Mouse (Mus musculus) lung, postnatal 0 days (tissue): Measurements from ENCODE around the gene Aebp1. TPM values are rescaled to one million over a fixed set of nuclear protein-coding genes. Genes with fewer than 3 reads are reported as not detected.

Source experiments
- ATAC-seq: fragments of 200-750 bp; cut with Nextera tagmentation; 2 replicates; pipeline ENCODE4 v1.8.0; 2017; ENCODE audit warnings: moderate library complexity
- DNase-seq: peaks from one replicate; pipeline ENCODE4 v3.0.0-alpha.2; 2016; ENCODE audit warnings: low spot score
- H3K27ac ChIP-seq: fragments of 300-500 bp; sonication (generic); 2 replicates; pipeline ENCODE4 v1.5.1; 2014; ENCODE audit warnings: antibody characterized with exemption, mild to moderate bottlenecking, low read length, mixed read lengths
- H3K27me3 ChIP-seq: fragments of 300-500 bp; sonication (generic); replicated peaks from 2 replicates; pipeline ENCODE4 v1.6.1; 2014; ENCODE audit warnings: low read length, mixed read lengths; ENCODE audit not compliant: insufficient read depth
- H3K36me3 ChIP-seq: fragments of 300-500 bp; sonication (generic); 2 replicates; pipeline ENCODE4 v1.6.1; 2014; ENCODE audit warnings: low read length, mixed read lengths; ENCODE audit not compliant: insufficient read depth
- H3K4me1 ChIP-seq: fragments of 300-500 bp; sonication (generic); 2 replicates; pipeline ENCODE4 v1.6.1; 2014; ENCODE audit warnings: antibody characterized with exemption, low read depth, low read length, mixed read lengths; ENCODE audit not compliant: insufficient read depth
- H3K4me2 ChIP-seq: fragments of 300-500 bp; sonication (generic); replicated peaks from 2 replicates; pipeline ENCODE4 v1.6.1; 2014; ENCODE audit warnings: low read depth, mild to moderate bottlenecking, low read length, moderate library complexity, mixed read lengths
- H3K4me3 ChIP-seq: fragments of 300-500 bp; sonication (generic); 2 replicates; pipeline ENCODE4 v1.5.1; 2014; ENCODE audit warnings: low read depth, low read length
- H3K9ac ChIP-seq: fragments of 300-500 bp; sonication (generic); replicated peaks from 2 replicates; pipeline ENCODE4 v1.6.1; 2014; ENCODE audit warnings: low read depth, mild to moderate bottlenecking
- H3K9me3 ChIP-seq: fragments of 300-500 bp; sonication (generic); 2 replicates; pipeline ENCODE4 v1.6.1; 2016; ENCODE audit warnings: low read length, mixed read lengths
- CTCF ChIP-seq: IDR thresholded peaks from 2 replicates; pipeline ENCODE4 v1.5.1; 2016; ENCODE audit warnings: antibody characterized with exemption, mild to moderate bottlenecking
- EP300 ChIP-seq: IDR thresholded peaks from 2 replicates; pipeline ENCODE4 v1.6.1; 2016; ENCODE audit warnings: antibody characterized with exemption, mild to moderate bottlenecking, control low read depth
- WGBS: fragments of 180-500 bp; shearing (Covaris S2); extraction: QIAGEN DNeasy Blood & Tissue Kit; methylation state at CpG from one replicate; pipeline ENCODE4 v1.1.7; 2014; 5-methylcytosine and 5-hydroxymethylcytosine counted together
- polyA plus RNA-seq: library from polyadenylated mRNA; unstranded; fragments of >200 nt; fragmentation: Nextera tagmentation; extraction: Ambion mirVana; gene quantifications from 2 replicates; pipeline ENCODE4 v1.2.1, GENCODE M21; 2015

Gene Aebp1
- 21.8 and 22.3 TPM in 2 replicates for polyA plus RNA-seq

- 1% methylated on average over 51 of the region's 59 CpGs for WGBS
Observed at GRCm38 (mm10) chr11:5861678-5862393, at the start of gene Aebp1. Aebp1 (plus strand) TSS chr11:5861947.

GRCm38 (mm10) chr11:5813381-5813780 is 48.4 kb upstream of the Aebp1 start:
- Histone ChIP-seq H3K9ac (no peak overlapping the region), H3K36me3 (no peaks in the 10 kb centered on the region), H3K27ac (no peak overlapping the region), H3K27me3 (no peaks in the 10 kb centered on the region), H3K4me3 (no peak overlapping the region), H3K4me1 (no peaks in the 10 kb centered on the region), H3K9me3 (no peaks in the 10 kb centered on the region), H3K4me2 (no peak overlapping the region)
- WGBS = 68% methylated on average over 10 of the region's 10 CpGs
- ATAC-seq = no peak
- no peak for DNase-seq
- TF ChIP-seq EP300 = no peak

More at GRCm38 (mm10) chr11:5861678-5862393, at the start of gene Aebp1:
- peak within 1 kb of the TSS; percentile 46; the same call in 1 of the 2 replicates for H3K9ac ChIP-seq
- DNase-seq (peak; percentile 69), ATAC-seq (peak; percentile 74)
- H3K9me3 ChIP-seq = no peaks in the 10 kb centered on the region
- TF ChIP-seq CTCF = no peak
- TF ChIP-seq EP300 = no peak
- H3K27me3 ChIP-seq = no peaks in the 10 kb centered on the region
- H3K27ac ChIP-seq = no peak within 1 kb of the TSS
- H3K4me3 ChIP-seq = peak within 1 kb of the TSS; percentile 42
- peak within 1 kb of the TSS; percentile 79 for H3K4me2 ChIP-seq
- H3K36me3 ChIP-seq = no peaks in the 10 kb centered on the region
- 0 out of 2 replicates have a peak, but pooled peaks cover 6% of the 10 kb centered on the region for H3K4me1 ChIP-seq

GRCm38 (mm10) chr11:5819223-5819622 is 42.5 kb upstream of the Aebp1 start:
- DNase-seq (no peak), ATAC-seq (no peak)
- Histone ChIP-seq H3K4me1 (no peaks in the 10 kb centered on the region), H3K27ac (no peak overlapping the region), H3K4me2 (no peak overlapping the region), H3K27me3 (no peaks in the 10 kb centered on the region), H3K36me3 (no peaks in the 10 kb centered on the region), H3K9ac (no peak overlapping the region), H3K9me3 (no peaks in the 10 kb centered on the region), H3K4me3 (no peak overlapping the region)
- TF ChIP-seq EP300 (no peak), CTCF (no peak)
- WGBS = 59% methylated on average over 2 of the region's 2 CpGs

DNA sequence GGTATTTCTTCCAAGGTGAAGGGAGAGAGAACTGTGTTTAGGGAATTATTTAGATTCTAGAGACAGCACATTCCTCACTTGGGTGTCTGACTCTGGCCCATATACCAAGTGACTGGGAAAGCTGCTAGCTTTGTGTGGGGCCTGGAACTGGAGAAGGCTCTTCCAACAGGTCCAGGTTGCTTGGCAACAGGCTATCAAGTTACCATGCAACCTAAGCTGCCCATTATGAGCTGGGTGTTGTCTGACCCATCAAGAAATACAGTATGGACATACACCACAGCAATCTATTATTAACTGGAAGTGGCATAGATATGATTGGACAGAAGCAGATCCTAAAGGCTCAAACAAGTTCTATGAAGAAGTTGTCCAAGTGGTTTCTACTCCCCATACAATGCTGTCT is 36.3 kb upstream of the Aebp1 start:
- H3K27me3 ChIP-seq = no peaks in the 10 kb centered on the region
- H3K27ac ChIP-seq = no peak overlapping the region
- H3K4me1 ChIP-seq = no peaks in the 10 kb centered on the region
- no peaks in the 10 kb centered on the region for H3K9me3 ChIP-seq
- H3K4me3 ChIP-seq = no peak overlapping the region
- TF ChIP-seq EP300 (no peak), CTCF (no peak)
- H3K36me3 ChIP-seq = peaks cover 5% of the 10 kb centered on the region; the same call in 1 of the 2 replicates
- DNase-seq (no peak), ATAC-seq (no peak)
- H3K9ac ChIP-seq = no peak overlapping the region
- H3K4me2 ChIP-seq = no peak overlapping the region

DNA sequence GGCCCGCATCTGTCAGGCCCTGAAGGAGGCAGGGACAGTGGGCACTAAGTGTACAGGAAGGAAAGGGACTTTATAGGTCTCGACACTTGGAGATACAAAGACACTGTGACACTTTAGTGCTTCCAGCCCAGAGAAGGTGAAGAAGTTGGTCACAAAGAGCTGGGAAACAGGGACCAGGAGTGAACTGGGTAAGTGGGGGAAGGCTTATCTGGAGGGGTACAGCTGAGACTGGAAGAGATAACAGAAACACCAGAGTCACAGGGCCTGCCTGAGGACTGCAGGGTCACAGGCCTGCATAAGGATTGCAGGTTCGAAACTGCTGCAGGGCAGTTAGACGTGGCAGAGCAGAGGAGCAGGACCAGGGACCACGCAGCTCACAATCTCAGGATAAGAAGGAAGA is 33.8 kb upstream of the Aebp1 start:
- Histone ChIP-seq H3K4me3 (no peak overlapping the region), H3K4me2 (no peak overlapping the region), H3K9me3 (no peaks in the 10 kb centered on the region), H3K36me3 (peaks cover 15% of the 10 kb centered on the region), H3K4me1 (no peaks in the 10 kb centered on the region), H3K9ac (no peak overlapping the region), H3K27ac (peak overlapping the region; percentile 43), H3K27me3 (no peaks in the 10 kb centered on the region)
- DNase-seq (no peak), ATAC-seq (no peak)
- WGBS = 83% methylated on average over 5 of the region's 5 CpGs
- TF ChIP-seq CTCF (no peak), EP300 (no peak)

GRCm38 (mm10) chr11:5828509-5829191 is 33.1 kb upstream of the Aebp1 start:
- H3K27me3 ChIP-seq = no peaks in the 10 kb centered on the region
- H3K4me1 ChIP-seq = no peaks in the 10 kb centered on the region
- DNase-seq = peak; percentile 49
- no peak overlapping the region for H3K4me2 ChIP-seq
- peaks cover 17% of the 10 kb centered on the region for H3K36me3 ChIP-seq
- no peak overlapping the region for H3K9ac ChIP-seq
- ATAC-seq = peak; percentile 86
- no peaks in the 10 kb centered on the region for H3K9me3 ChIP-seq
- H3K4me3 ChIP-seq = no peak overlapping the region
- 64% methylated on average over 11 of the region's 11 CpGs for WGBS
- peak overlapping the region; percentile 76 for H3K27ac ChIP-seq
- TF ChIP-seq EP300 = no peak
- peak; percentile 39 for TF ChIP-seq CTCF
